Mouse (Mus musculus) brain, embryonic 18.5 days (tissue): ENCODE measurements around the gene Wdr95.

ENCODE experiments used
- DNase-seq: peaks from one replicate; pipeline ENCODE4 v3.0.0-alpha.2; 2012; ENCODE audit warnings: low read depth, low spot score

Gene Wdr95

DNA sequence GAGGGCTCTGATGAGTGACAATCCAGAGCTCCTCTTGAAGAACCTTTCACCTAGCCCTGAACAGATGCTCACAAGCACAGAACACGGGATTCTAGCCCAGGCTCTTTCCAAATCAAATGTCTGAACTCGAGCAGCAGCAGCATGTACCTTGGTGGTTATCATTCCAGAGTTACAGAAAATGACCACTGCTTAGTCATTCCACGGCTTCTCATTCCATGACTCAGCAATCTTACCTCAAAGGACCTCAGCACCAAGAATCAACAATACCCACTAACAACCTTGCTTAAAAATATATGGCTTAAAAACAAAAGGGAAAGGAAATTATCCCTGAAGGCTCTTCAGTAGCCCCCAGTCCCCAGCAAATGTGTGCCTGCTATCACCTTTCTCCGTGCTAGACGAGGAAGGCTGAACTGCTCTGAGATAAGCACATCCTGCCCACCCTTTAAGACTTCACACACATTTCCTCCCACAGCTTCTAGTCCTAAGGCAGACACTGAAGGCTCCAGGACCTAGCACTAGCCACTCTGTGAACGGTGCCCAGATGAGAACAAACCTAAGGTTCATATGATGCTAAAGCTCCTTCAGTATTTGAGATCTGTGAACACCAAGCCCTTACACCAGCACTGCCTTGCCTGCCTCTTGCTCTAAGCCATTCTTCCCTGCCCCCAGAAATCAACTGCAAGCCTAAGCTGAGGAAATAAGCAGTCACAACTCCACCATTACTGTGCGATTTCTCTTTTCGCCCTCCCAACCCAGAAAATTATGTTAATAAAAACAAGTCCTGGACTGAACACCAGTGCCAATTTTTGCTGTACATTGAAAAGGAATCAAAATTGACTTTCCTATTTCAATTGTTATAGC, 95.6 kb downstream of the Wdr95 start:
- DNase-seq: no peak

DNA sequence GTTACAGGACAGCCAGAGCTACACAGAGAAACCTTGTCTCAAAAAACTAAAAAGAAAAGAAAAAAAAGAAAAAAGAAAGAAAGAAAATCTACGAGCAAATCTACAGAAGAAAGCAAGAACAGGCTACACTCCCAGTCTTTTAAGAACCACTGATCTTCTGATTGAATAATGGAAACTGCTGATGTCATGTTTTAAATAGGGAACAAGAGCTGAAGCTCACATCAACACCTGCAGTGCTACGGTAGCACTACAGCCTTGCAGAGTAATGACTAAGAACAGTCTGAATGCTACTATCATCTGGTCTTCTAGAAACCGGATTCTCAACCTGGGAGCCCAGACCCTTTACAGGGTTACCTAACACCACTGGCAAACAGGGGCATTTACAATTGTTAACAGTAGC, 97.1 kb downstream of the Wdr95 start:
- DNase-seq: no peak

DNA sequence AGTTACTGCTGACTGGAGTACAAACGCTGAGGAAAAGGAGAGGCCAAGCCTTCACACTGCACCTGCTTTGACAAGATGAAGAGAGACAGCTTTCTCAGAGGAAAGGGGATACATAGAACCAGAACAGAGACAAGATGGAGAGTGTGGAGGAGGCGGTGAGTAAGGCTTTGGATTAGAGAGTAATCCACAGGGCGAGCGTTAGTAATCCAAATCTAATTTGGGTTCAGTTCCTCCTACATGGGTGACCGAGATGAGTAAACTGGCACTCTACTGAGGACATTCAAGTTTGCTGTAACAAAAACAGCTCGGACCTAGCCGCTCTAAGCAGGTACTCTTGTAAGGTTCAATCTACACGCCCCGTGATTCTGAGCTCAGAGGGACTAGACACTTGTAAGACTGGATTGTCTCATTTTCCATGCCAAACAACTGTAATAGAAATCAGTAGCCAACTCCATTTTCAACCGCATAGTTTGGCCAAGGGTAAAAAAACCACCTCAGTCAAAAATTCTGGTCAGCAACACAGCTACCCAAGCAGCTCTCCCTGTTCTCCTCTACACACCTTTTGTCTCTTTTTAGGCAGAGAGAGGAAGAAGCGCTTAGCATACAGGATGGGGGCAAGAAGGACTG, 106.0 kb downstream of the Wdr95 start:
- no peak for DNase-seq

DNA sequence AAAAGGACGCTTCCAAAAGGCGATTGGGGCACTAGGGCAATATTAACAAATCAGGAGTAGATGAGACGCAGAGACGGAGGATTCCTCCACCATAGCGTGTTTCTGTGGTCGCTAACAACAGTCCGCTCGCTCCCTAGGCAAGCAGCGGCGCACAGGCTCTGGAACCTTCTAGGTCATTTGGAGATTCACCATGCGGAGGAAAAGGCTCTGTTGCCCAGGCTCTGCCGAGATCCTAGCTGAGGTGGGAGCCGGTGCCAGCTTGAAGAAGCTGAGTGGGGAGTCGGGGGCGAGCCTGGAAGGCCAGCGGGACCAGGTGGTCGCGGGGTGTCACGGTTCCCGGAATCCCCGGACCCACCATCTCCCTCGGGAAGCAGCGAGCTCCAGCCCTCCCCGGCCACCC, 107.1 kb downstream of the Wdr95 start:
- DNase-seq: no peak

DNA sequence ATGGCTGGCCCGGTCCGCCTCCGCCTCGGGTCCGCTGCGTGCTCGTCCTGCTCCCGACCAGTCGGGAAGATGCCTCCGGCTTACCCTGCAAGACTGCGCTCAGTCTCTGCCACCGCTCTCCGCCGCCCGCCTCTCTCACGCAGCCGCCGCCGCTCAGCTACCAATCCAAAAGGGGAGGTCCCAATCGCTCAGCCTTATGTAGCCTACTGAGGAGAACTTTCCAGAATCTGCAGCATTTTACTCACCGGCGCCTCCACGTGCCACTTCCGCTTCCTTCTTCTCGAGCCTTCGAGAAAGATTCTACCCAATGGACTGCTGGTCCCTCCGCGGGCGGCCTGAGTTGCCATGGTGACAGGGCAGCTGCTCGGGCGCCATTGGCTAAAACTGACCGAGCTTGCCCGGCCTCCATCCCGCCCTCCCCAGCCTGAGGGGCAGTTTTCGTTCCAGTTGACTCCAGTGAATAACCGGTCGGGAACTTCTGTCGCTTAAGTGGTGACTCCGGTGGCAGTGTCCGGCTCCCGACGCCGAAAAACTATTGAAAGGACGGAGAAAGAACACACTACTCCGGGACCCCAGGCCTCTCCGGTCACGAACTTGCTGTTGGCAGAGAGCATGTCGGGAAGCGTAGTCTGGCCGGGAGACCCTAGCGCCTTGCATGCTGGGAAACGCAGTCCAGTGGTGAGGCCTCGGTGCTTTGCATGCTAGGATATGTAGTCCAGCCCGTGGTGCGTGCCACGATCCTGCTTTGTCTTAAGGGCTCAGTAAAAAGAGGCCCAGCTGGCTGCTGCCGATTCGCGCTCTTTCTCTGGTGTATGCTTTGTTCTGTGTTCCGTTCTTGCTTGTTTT, 107.8 kb downstream of the Wdr95 start, which contains the start of gene Hsph1:
Gene Hsph1 (minus strand): TSS at position 302 of the 846 bp plus-strand sequence.
- DNase-seq: peak; percentile 99

DNA sequence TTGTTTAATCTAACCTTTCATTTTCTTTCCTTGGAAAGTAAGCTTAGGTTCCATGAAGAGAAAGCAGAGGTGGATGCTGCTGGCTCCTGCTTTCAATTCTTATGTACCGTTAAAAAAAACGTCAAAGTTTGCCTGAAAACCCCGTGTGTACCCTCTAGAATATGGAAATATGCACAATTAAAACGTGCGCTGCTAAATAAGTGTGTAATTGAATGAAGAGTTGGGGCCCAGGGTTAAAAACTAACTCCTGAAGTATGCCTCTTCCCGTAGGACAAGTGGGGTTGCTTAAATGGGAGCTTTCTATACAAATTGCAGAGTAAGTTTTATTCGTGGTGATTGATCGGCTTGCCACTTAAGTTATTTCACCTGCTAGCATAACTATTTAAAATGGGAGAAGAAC, 108.8 kb downstream of the Wdr95 start:
- no peak for DNase-seq

DNA sequence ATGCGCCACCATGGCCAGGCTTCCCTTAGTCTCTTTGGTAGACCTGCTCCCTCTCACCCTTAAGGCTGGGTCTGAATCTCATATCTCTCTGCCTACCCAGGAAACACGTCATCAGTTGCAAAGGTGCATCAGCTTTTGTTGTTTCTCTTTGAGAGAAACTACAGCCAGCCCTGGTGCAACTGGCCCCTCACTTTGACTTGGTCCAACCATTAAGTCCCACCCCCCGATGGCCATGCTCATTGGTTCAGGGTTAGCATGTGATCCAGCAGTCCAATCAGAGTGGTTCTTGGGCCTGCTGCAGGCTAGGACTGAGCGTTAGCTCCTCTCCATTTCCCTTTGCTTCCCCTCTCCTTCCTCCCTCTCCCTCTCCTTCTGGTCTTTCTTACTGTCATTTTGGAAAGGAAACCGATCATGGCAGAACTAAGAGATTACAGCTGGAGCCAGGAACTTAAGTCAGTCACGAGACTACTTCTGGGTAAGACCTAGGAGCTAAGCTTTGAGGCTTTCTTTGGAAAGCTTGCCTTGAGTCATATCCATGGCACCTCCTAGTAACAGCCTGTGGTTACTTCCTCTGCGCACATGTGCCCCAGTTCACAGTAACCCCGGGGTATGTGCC, 112.9 kb downstream of the Wdr95 start:
- DNase-seq: no peak

DNA sequence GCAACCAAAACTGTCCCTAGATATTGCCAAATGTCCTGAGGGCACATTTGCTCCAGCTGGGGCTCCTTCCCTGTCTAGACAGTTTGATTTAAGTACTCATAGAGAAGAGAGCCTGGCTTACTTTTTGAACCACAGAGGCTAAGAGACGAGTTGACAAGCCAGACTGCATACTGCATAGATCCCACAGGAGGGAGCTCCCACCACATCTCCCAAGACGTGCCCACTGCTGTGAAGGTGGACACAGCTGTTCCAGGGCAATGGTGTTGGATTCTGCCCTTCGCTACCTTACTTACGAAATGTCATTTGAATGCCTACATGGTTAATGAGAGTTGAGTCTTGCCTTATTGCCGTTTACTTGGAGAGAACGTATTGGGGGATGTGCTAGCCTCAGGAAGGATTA, 113.9 kb downstream of the Wdr95 start:
- DNase-seq: no peak

DNA sequence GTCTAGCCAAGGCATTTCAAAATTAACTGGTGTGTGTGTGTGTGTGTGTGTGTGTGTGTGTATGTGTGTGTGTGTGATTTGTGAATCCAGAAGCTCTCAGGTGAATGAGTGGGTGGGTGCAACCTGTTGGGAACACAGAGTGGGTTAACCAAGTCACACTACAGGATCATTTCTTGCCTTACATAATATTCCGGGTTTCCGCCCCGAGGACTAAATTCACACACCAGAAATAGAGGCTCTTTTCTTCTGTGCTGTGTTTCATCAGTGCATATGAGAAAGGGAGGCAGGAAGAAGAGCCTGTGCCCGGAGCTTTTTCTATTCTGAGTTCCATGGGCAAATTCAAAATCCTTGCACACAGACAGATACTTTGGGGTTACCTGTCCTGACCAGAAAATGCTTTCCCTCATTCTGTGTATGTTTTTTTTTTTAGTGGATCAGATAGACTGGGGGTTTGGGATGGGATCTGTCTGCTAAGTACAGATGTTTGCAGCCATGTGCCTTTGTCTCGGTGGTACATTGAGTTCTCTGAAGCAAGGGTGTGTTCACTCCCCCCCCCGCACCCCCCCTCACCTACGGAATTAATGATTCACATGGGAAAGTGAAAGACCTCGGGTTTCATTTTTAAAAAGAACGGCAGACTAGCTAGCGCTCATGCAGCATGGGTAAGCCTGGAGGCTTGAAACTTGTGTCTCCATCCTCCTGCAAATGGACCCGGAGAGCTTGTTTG, 114.5 kb downstream of the Wdr95 start:
- DNase-seq: no peak

DNA sequence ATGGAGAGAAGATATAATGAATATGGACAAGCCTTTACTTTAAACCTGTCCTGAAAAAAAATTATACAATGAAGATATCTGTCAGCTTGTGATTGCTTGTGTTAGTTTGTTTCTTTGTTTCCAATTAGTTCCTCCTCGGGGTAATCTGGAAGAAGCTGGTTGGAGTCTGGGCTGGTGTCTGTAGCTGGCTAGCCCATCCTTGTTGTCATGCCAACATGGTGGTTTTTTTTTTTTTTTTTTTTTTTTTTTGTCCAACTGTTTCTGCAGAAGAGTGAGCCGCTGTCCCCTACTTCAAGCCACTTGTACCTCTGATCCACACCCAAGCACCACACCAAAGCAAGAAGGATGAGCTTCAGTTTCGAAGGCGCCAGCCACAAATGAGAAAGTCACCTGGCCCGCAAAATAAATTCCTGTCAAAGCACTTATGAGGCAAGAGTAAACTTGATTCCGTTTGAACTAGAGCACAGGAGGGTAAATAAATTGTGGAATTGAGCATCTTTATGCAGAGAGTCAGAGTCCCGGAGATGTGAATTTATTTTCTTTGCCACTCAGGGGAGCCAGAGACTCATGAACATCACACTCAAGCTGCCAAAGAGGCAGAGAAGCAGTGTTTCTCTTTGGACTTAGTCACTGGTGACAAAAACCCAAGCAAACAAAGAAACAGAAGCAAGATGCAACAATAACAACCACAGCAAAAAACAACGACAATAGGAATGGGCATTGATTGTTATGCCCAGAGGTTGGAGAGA, 119.1 kb downstream of the Wdr95 start:
- DNase-seq: no peak

DNA sequence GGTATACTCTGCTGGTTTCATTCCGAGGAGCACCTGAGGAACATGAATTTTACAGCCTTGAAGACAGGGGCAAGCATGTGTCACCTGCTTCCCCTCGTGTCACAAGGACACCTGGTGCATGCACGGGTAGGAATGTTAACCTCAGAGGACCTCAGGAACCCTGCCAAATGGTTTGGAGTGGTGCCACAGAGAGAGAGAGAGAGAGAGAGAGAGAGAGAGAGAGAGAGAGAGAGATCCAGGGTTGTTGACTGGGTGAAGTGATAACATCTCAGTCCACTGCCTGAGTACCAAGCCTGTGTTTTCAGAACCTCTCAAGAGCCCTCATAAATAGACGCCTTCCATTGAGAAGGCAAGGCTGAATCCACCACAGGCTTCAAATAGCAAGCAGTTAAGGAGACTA, 119.7 kb downstream of the Wdr95 start:
- no peak for DNase-seq

DNA sequence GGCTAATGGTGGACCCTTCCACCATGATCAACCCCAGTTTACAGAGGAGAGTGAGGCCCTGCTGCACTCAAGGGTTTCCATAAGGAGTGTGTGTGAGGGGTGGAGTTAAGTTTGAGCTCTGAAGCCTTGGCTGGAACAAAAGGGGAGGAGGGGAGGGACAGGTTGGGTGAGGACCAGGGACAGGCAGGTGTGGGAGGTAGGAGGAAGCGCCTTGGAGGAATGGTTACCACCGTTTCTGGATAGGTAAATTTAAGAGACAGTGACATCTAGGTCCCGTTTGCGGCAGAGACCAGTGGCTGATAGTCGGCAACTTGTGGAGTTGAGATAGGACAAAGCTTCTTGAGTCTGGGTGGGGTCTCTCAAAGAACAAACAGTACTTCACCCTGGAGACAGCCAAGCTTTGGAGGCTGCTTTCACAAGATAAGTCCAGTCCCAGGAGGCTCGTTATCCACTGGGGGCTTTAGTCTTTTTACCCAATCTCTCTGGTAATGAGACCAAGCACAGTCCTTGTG, 120.5 kb downstream of the Wdr95 start:
- DNase-seq: no peak

DNA sequence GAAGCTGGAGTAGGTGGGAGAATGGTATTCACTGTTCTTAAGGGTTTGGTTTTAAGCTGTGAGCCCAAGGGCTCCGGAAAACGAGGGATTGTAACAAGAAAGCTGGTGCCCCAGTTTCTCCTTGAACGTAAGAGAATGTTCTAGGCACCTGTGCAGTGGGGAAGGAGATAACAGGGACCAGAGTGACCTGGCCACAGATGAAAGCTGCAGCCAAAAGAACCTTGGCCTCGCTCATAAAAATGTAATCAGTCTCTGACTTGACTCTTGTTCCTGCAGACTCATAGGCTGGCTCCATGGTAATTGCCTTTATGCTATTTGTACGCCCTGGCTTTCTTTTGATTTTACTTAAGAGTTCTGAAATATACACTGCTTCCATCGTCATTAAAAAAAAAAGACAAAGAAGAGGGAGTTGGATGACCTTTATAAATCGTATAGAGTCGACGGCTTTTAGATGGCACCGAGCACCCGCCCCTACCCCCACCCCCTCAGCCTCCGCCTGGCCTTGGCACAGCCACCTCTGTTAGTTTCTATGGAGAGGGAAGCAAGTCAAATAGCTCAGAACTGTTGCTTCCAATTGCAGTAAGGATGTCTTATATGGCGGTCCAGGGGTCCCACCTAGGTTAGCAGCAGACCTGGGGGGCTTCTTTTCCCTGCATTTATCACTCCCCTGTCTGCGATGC, 121.2 kb downstream of the Wdr95 start:
- no peak for DNase-seq

DNA sequence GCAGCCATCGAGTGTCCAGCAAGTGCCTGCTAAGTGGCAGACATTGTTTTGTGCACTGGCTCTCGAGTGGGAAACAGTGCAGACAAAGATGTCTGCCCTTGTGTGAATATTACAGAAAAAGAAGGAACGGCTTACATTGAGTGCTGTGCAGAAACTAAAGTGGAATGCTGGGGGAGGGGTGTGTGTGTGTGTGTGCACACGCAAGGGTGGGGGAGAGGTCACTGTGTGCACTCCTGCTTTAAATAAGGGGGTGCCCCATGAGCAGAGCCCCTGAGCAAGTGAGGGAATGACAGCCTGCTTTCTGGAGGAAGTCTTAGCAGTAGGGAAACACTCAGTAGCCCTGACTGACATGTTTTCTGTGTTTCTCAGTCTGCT, 121.7 kb downstream of the Wdr95 start:
- no peak for DNase-seq

DNA sequence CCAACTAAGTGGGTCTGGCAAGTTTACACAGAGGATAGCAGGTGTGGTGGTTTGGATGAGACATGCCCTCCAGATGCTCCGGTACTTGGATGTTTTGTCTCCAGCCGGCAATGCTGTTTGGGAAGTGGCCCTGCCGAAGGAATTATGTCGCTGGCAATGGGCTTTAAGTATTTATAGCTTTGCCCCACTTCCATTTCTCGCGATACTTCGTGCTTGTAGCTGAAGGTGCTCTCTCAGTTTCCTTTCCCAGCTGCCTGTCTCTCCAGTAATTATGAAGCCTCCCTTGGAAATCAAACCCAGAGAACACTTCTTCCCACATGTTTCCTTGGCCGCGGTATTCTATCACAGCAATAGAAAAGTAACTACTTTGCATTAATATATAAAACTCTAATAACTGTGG, 127.2 kb downstream of the Wdr95 start:
- no peak for DNase-seq

DNA sequence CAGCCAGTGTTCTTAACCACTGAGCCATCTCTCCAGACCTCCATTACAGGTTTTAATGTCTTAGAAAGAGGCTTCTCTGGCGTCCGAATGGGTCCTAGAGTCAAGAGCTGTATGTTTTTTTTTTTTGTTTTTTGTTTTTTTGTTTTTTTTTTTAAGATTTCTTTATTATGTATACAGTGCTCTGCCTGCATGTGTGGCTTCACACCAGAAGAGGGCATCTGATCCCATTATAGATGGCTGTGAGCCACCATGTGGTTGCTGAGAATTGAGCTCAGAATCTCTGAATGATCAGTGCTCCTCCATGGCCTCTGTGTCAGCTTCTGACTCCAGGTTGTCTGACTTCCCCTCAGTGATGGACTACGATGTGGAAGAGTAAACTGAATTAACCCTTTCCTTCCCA, 129.5 kb downstream of the Wdr95 start:
- DNase-seq: no peak

DNA sequence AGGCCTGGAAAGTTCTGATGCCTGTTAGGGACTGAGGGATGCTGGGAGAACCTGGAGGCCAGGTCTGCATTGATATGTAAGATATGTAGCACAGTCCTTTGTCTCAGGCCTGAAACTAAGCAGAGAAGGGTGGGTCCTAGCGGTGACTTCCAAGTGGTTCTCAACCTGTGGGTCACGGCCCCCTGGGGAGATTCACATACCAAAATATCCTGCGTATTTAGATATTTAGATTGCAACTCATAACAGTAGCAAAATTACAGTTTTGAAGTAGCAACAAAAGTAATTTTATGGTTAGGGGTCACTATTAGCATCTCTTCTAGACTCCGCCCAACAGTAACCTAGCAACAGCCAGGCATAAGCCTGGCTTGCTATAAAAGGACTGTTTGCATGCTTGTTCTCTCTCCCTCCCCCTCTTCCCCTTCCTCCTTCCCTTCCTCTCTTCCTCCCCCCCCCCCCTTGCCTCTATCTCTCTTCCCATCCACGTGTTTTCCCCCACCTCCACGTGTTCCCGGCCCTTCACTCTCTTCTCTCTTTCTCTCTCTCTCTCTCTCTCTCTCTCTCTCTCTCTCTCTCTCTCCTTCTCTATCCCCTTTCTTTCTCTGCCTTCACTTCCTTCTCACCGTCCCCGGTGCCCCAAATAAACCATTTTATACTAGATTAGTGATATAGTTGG, 130.4 kb downstream of the Wdr95 start:
- DNase-seq: no peak

DNA sequence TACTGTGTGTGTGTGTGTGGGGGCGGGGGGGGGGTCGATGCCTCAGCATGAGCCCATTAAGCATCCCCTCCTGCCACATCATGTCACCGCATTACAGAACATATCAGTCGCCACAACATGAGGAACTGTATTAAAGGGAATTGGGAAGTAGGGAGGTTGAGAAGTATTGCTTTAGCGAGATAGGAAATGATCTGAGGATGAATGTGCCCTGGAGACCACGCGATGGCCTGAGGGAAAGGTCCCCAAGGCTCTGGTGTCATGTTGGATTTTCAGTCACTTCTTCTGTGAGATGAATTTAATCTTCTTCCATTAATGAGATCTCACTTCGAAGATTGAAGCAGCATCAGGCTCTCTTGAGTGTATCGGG, 130.9 kb downstream of the Wdr95 start:
- no peak for DNase-seq

DNA sequence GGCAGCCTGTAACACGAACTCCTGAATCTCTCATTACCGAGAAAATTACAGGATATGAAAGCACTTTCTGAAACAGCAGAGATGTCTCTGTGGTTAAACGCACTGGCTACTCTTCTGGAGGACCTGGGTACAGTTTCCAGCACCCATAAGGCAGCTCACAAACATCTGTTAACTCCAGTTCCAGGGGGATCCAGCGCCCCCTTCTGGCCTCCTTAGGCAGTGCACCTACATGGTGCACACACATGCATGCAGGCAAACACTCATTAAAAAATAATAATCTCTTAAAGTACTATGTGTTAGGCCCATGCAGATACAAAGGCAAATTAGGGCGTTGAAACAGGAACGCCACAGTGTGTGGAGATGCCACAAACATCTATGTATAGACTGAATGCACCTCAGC, 132.9 kb downstream of the Wdr95 start:
- no peak for DNase-seq
